Mouse (Mus musculus): ENCODE measurements around the gene Ankrd22. TPM values are rescaled to one million over a fixed set of nuclear protein-coding genes. Genes with fewer than 3 reads are reported as not detected.

Ankrd22 gene
- polyA plus RNA-seq, 1 experiment from 2014 or later = 16.3 TPM

DNA sequence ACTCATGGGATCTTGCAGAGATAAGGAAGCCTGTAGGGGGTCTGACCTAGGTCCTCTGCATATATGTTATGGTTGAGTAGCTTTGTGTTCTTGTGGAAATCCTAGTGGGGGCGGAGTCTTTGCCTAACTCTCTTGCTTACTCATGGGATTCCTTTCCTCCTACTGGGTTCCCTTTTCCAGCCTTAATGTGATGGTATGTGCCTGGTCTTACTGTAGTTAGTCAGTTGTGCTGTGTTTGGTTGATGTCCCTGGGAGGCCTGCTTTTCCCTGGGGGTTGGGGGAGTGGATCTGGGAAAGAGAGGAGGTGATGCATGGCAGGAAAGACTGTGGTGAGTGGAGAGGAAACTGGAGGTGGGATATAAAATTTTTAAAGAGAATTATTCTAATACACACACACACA is 32.2 kb upstream of the Ankrd22 start:
- no peak for TF ChIP-seq EP300 (optimal IDR thresholded peaks at IDR 0.05)
- no peak for TF ChIP-seq CTCF (IDR thresholded peaks at IDR 0.05; ENCODE audit: low read depth)
- no peak overlapping the region for H3K4me3 ChIP-seq (ENCODE audit: low read depth, low read length)
- no peaks in the 10 kb centered on the region for H3K27me3 ChIP-seq (ENCODE audit: control insufficient read depth, insufficient read depth, low read length)
- peaks cover 3% of the 10 kb centered on the region; the same call in 1 of the 2 replicates for H3K4me1 ChIP-seq (replicated peaks; ENCODE audit: control insufficient read depth, insufficient read depth)
- no peaks in the 10 kb centered on the region for H3K36me3 ChIP-seq (ENCODE audit: control insufficient read depth, insufficient read depth, low read length)
- H3K9ac ChIP-seq (ENCODE audit: low read length) = no peak overlapping the region
- ATAC-seq (ENCODE audit: low FRiP score, low TSS enrichment) = 0 out of 2 replicates have a peak, but pooled peaks have one; percentile 22
- WGBS = 90% methylated on average over 1 of the region's 1 CpGs
- H3K4me2 ChIP-seq (replicated peaks; ENCODE audit: low read depth) = no peak overlapping the region
- H3K9me3 ChIP-seq (ENCODE audit: control insufficient read depth, low read length) = no peaks in the 10 kb centered on the region
- H3K27ac ChIP-seq (replicated peaks) = no peak overlapping the region
- DNase-seq (ENCODE audit: low spot score) = no peak

- no peak for DNase-seq (ENCODE audit: low spot score)
- no peaks in the 10 kb centered on the region for H3K36me3 ChIP-seq (ENCODE audit: control insufficient read depth, insufficient read depth, low read length)
- H3K4me3 ChIP-seq (ENCODE audit: low read depth, low read length) = no peak overlapping the region
- H3K27ac ChIP-seq (replicated peaks) = no peak overlapping the region
- H3K4me2 ChIP-seq (replicated peaks; ENCODE audit: low read depth) = no peak overlapping the region
- peaks cover 5% of the 10 kb centered on the region; the same call in 1 of the 2 replicates for H3K4me1 ChIP-seq (replicated peaks; ENCODE audit: control insufficient read depth, insufficient read depth)
- no peak for ATAC-seq (ENCODE audit: low FRiP score, low TSS enrichment)
- H3K9me3 ChIP-seq (ENCODE audit: control insufficient read depth, low read length) = no peaks in the 10 kb centered on the region
- TF ChIP-seq CTCF (IDR thresholded peaks at IDR 0.05; ENCODE audit: low read depth) (no peak), EP300 (optimal IDR thresholded peaks at IDR 0.05) (no peak)
- no peaks in the 10 kb centered on the region for H3K27me3 ChIP-seq (ENCODE audit: control insufficient read depth, insufficient read depth, low read length)
- no peak overlapping the region for H3K9ac ChIP-seq (ENCODE audit: low read length)
- 34% methylated on average over 2 of the region's 2 CpGs for WGBS
These were observed 29.2 kb upstream of the Ankrd22 start for GRCm38 (mm10) chr19:34195031-34195430.

DNA sequence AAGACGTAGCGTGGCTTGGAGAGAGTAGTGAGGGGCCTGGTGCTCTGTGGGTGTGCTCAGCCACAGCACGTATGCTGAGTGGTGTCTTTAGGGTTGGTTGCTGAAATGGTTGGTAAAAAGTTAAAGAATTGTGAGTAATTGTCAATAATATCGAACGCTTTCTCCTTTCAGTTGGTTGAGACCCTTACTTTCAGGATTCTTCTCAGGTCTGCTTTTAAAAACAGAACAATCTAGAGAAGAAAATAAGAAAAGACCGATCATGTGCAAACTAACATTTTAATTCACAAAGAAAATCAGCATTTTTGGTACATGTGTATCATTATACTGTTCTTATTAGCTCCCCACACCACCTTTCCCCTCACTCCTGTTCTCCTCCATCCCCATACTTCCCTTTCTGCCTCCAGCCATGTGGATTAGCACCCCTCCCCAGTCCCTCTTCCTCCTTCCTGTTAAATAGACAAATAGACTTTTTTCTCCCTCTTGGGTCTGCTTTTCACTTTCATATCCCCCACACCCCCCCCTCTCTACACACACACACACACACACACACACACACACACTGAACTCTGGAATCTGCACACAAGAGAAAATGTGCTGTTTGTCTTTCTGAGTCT is 28.4 kb upstream of the Ankrd22 start:
- Histone ChIP-seq H3K27me3 (ENCODE audit: control insufficient read depth, insufficient read depth, low read length) (no peaks in the 10 kb centered on the region), H3K4me1 (replicated peaks; ENCODE audit: control insufficient read depth, insufficient read depth) (peaks cover 5% of the 10 kb centered on the region; the same call in 1 of the 2 replicates), H3K27ac (replicated peaks) (no peak overlapping the region), H3K4me3 (ENCODE audit: low read depth, low read length) (peak overlapping the region; percentile 76; the same call in 1 of the 2 replicates), H3K9ac (ENCODE audit: low read length) (no peak overlapping the region), H3K4me2 (replicated peaks; ENCODE audit: low read depth) (peak overlapping the region; percentile 97), H3K36me3 (ENCODE audit: control insufficient read depth, insufficient read depth, low read length) (no peaks in the 10 kb centered on the region), H3K9me3 (ENCODE audit: control insufficient read depth, low read length) (no peaks in the 10 kb centered on the region)
- ATAC-seq (ENCODE audit: low FRiP score, low TSS enrichment) (no peak), DNase-seq (ENCODE audit: low spot score) (no peak)
- TF ChIP-seq CTCF (IDR thresholded peaks at IDR 0.05; ENCODE audit: low read depth) (no peak), EP300 (optimal IDR thresholded peaks at IDR 0.05) (no peak)
- 89% methylated on average over 6 of the region's 6 CpGs for WGBS

DNA sequence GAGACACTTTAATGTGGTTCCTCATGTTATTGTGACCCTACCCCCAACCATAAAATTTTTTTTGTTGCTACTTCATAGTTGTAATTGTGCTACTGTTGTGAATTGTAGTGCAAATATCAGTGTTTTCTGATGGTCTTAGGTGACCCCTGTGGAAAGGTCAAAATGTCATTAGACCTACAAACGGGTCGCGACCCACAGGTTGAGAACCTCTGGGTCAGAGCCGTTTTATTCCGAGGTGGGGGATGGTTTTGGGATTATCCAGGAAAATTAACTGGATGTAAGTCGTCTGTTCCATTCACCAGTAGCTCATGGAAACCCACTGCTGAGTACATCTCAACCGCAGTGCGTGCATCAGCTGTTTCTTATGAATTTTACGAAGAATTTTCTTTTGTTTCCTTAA is 27.8 kb upstream of the Ankrd22 start:
- no peak for ATAC-seq (ENCODE audit: low FRiP score, low TSS enrichment)
- TF ChIP-seq CTCF (IDR thresholded peaks at IDR 0.05; ENCODE audit: low read depth) = no peak
- TF ChIP-seq EP300 (optimal IDR thresholded peaks at IDR 0.05) = no peak
- H3K9me3 ChIP-seq (ENCODE audit: control insufficient read depth, low read length) = no peaks in the 10 kb centered on the region
- H3K36me3 ChIP-seq (ENCODE audit: control insufficient read depth, insufficient read depth, low read length) = no peaks in the 10 kb centered on the region
- no peaks in the 10 kb centered on the region for H3K27me3 ChIP-seq (ENCODE audit: control insufficient read depth, insufficient read depth, low read length)
- WGBS = 58% methylated on average over 9 of the region's 9 CpGs
- H3K4me3 ChIP-seq (ENCODE audit: low read depth, low read length) = peak overlapping the region; percentile 76
- H3K4me1 ChIP-seq (replicated peaks; ENCODE audit: control insufficient read depth, insufficient read depth) = peaks cover 5% of the 10 kb centered on the region; the same call in 1 of the 2 replicates
- H3K4me2 ChIP-seq (replicated peaks; ENCODE audit: low read depth) = peak overlapping the region; percentile 97
- no peak overlapping the region for H3K27ac ChIP-seq (replicated peaks)
- H3K9ac ChIP-seq (ENCODE audit: low read length) = peak overlapping the region; percentile 85; the same call in 1 of the 2 replicates
- DNase-seq (ENCODE audit: low spot score) = no peak

GRCm38 (mm10) chr19:34193149-34193548 is 27.3 kb upstream of the Ankrd22 start:
- no peaks in the 10 kb centered on the region for H3K36me3 ChIP-seq (ENCODE audit: control insufficient read depth, insufficient read depth, low read length)
- DNase-seq (ENCODE audit: low spot score) (peak; percentile 41), ATAC-seq (ENCODE audit: low FRiP score, low TSS enrichment) (no peak)
- peak overlapping the region; percentile 90; the same call in 1 of the 2 replicates for H3K27ac ChIP-seq (replicated peaks)
- TF ChIP-seq EP300 (optimal IDR thresholded peaks at IDR 0.05) = no peak
- TF ChIP-seq CTCF (IDR thresholded peaks at IDR 0.05; ENCODE audit: low read depth) = no peak
- H3K4me2 ChIP-seq (replicated peaks; ENCODE audit: low read depth) = peak overlapping the region; percentile 97
- 1% methylated on average over 9 of the region's 9 CpGs for WGBS
- H3K4me1 ChIP-seq (replicated peaks; ENCODE audit: control insufficient read depth, insufficient read depth) = peaks cover 5% of the 10 kb centered on the region; the same call in 1 of the 2 replicates
- H3K4me3 ChIP-seq (ENCODE audit: low read depth, low read length) = peak overlapping the region; percentile 76
- no peaks in the 10 kb centered on the region for H3K27me3 ChIP-seq (ENCODE audit: control insufficient read depth, insufficient read depth, low read length)
- H3K9me3 ChIP-seq (ENCODE audit: control insufficient read depth, low read length) = no peaks in the 10 kb centered on the region
- peak overlapping the region; percentile 85; the same call in 1 of the 2 replicates for H3K9ac ChIP-seq (ENCODE audit: low read length)
